Comparison of ENCODE assay signal across 23 mouse cellular contexts in the genomic region with DNA sequence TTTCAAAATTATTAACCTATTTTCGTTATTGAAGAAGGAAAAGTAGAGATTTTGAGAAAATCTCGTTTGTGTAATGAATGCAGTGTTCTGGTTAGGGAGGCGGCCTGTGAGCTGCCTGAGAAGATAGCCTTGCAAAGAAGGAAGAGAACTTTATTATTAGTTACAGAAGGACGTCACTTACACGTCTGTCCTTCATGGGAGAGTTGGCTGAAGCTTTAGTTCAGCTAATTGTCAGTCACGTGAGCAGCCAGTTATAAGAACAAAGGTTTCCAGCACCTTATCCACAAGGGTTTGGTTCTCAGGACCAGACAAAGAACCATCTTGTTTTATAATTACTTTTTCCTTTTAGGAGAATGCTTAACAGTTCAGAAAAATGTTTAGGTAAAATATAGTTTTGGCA.
A peak's percentile ranks its signal among the peaks of the same experiment; 100 is the strongest.
DNase-seq lines count a peak whose midpoint lies in the region; ATAC-seq and TF ChIP-seq lines count a peak whose summit lies in the region.
"Had no signal": no experiment of that assay in that cellular context is flagged by ENCODE, and none has a peak within 500 bp of the region (broad histone marks: within the 10 kb centered on the region; RNA-seq: fewer than 3 reads in every experiment).

No protein-coding gene starts in this region.

- no peak for TF ChIP-seq CTCF in heart, postnatal 0 days (IDR thresholded peaks at IDR 0.05; ENCODE audit: low read depth)
- TF ChIP-seq CTCF in cortical plate, adult 2 months (IDR thresholded peaks at IDR 0.05; ENCODE audit: extremely low read depth, insufficient read depth, low read length), result no peak

- no peak overlapping the region for H3K4me3 ChIP-seq in heart, postnatal 0 days (ENCODE audit: low read depth, low read length)
- H3K4me3 ChIP-seq in heart, embryonic 12.5 days, result no peak overlapping the region
- no peak overlapping the region for H3K4me3 ChIP-seq in cortical plate, adult 2 months (ENCODE audit: insufficient read depth, low read length)
- H3K4me3 ChIP-seq: embryonic facial prominence, embryonic 12.5 days; embryonic facial prominence, embryonic 15.5 days; heart, embryonic 15.5 days had no signal

- DNase-seq in frontal cortex, postnatal 36 days (ENCODE audit: low spot score in 2 of 2), result no peak
- DNase-seq in heart, adult 8-10 months (ENCODE audit: low spot score), result peak; percentile 41
- no peak for DNase-seq in heart, postnatal 14 days
- peak; percentile 80 for DNase-seq in heart, postnatal 0 days (ENCODE audit: low spot score)
- DNase-seq: adrenal gland, postnatal 10 days; adrenal gland, postnatal 36 days; cerebellum, adult 18-20 months; cerebellum, adult 9-10 months; cerebellum, postnatal 14 days; forebrain, postnatal 0 days; gastrocnemius, postnatal 10 days; gastrocnemius, postnatal 36 days; heart, postnatal 36 days; kidney, adult 18-20 months had no signal

- WGBS in heart, postnatal 0 days, result 31% methylated on average over 6 of the region's 6 CpGs
- whole genome bisulfite sequencing in heart, embryonic 12.5 days, result 51% methylated on average over 6 of the region's 6 CpGs

- H3K9ac ChIP-seq in heart, postnatal 0 days (replicated peaks; ENCODE audit: low read depth, low read length), result no peak overlapping the region
- H3K9ac ChIP-seq in heart, embryonic 12.5 days, result no peak overlapping the region
- H3K9ac ChIP-seq: embryonic facial prominence, embryonic 12.5 days; embryonic facial prominence, embryonic 15.5 days; forebrain, postnatal 0 days; heart, embryonic 15.5 days; hindbrain, embryonic 14.5 days had no signal

- 0 out of 2 replicates have a peak, but pooled peaks cover 4% of the 10 kb centered on the region for H3K36me3 ChIP-seq in heart, postnatal 0 days (replicated peaks; ENCODE audit: control insufficient read depth, insufficient read depth, low read length)
- no peaks in the 10 kb centered on the region for H3K36me3 ChIP-seq in heart, embryonic 12.5 days
- H3K36me3 ChIP-seq: heart, embryonic 15.5 days had no signal

- TF ChIP-seq EP300 in heart, postnatal 0 days (IDR thresholded peaks at IDR 0.05; ENCODE audit: low read depth), result no peak

- no peaks in the 10 kb centered on the region for H3K27me3 ChIP-seq in heart, postnatal 0 days (ENCODE audit: control insufficient read depth, insufficient read depth, low read length)
- no peaks in the 10 kb centered on the region for H3K27me3 ChIP-seq in heart, embryonic 12.5 days (replicated peaks)
- H3K27me3 ChIP-seq: embryonic facial prominence, embryonic 12.5 days; embryonic facial prominence, embryonic 15.5 days; heart, embryonic 15.5 days had no signal

- H3K4me1 ChIP-seq in heart, postnatal 0 days (ENCODE audit: control insufficient read depth, insufficient read depth), result peaks cover 11% of the 10 kb centered on the region; the same call in 1 of the 2 replicates
- peaks cover 13% of the 10 kb centered on the region for H3K4me1 ChIP-seq in heart, embryonic 12.5 days (replicated peaks)
- peaks cover 7% of the 10 kb centered on the region for H3K4me1 ChIP-seq in cortical plate, adult 2 months (ENCODE audit: control insufficient read depth, insufficient read depth, low read length)
- H3K4me1 ChIP-seq: embryonic facial prominence, embryonic 12.5 days had no signal

- intact Hi-C loops in heart, postnatal 14 days (cut with DNase I), result no loop called here

- TF ChIP-seq POLR2A in cortical plate, adult 2 months (IDR thresholded peaks at IDR 0.05; ENCODE audit: extremely low read depth, insufficient read depth, low read length), result no peak

- peak; percentile 39 for ATAC-seq in frontal cortex, adult (ENCODE audit: low TSS enrichment)
- ATAC-seq in heart, postnatal 0 days (ENCODE audit: insufficient read depth, low read depth), result peak; percentile 71
- ATAC-seq in heart, embryonic 12.5 days (ENCODE audit: insufficient number of reproducible peaks, low FRiP score), result no peak
- ATAC-seq: forebrain, postnatal 0 days; hindbrain, postnatal 0 days; intestine, embryonic 16.5 days had no signal

- no peaks in the 10 kb centered on the region for H3K9me3 ChIP-seq in heart, postnatal 0 days (replicated peaks; ENCODE audit: control insufficient read depth, low read length)
- no peaks in the 10 kb centered on the region for H3K9me3 ChIP-seq in heart, embryonic 12.5 days (replicated peaks)
- H3K9me3 ChIP-seq: embryonic facial prominence, embryonic 12.5 days; embryonic facial prominence, embryonic 15.5 days; heart, embryonic 15.5 days had no signal

- H3K27ac ChIP-seq in heart, postnatal 0 days (ENCODE audit: low read depth), result peak overlapping the region; percentile 51
- H3K27ac ChIP-seq in heart, embryonic 12.5 days (ENCODE audit: poor library complexity, severe bottlenecking), result no peak overlapping the region
- H3K27ac ChIP-seq in cortical plate, adult 2 months (ENCODE audit: insufficient read depth, low read length), result peak overlapping the region; percentile 77
- H3K27ac ChIP-seq: embryonic facial prominence, embryonic 12.5 days; embryonic facial prominence, embryonic 15.5 days; heart, embryonic 15.5 days; hindbrain, embryonic 14.5 days; hindbrain, postnatal 0 days had no signal

- H3K4me2 ChIP-seq in heart, postnatal 0 days (ENCODE audit: low read depth, low read length), result no peak overlapping the region
- no peak overlapping the region for H3K4me2 ChIP-seq in heart, embryonic 12.5 days
- H3K4me2 ChIP-seq: embryonic facial prominence, embryonic 12.5 days; embryonic facial prominence, embryonic 15.5 days; heart, embryonic 15.5 days; hindbrain, embryonic 14.5 days had no signal

Comparison
In these comparisons a context has a peak if more than half of its experiments do, and no peak if none do; other contexts are left out.
1. DNase-seq: peak in heart, adult 8-10 months (single experiment) and heart, postnatal 0 days (single experiment); none in frontal cortex, postnatal 36 days (0 of 2) and heart, postnatal 14 days (0 of 2).